Mouse (Mus musculus) c-Kit-negative CD71-positive TER-119-positive erythroid progenitor cells, embryonic 14.5 days (primary cell): Measurements from ENCODE around the gene Ctdnep1.
"Not testable (repeated sequence)": the region's sequence is repeated elsewhere in the genome, so short reads cannot be mapped to it uniquely, and the experiment has no call there.

Experiments used
- DNase-seq: peaks from one replicate; pipeline ENCODE4 v3.0.0-alpha.2; 2013; ENCODE audit warnings: low read depth, low spot score

Ctdnep1 gene

DNA sequence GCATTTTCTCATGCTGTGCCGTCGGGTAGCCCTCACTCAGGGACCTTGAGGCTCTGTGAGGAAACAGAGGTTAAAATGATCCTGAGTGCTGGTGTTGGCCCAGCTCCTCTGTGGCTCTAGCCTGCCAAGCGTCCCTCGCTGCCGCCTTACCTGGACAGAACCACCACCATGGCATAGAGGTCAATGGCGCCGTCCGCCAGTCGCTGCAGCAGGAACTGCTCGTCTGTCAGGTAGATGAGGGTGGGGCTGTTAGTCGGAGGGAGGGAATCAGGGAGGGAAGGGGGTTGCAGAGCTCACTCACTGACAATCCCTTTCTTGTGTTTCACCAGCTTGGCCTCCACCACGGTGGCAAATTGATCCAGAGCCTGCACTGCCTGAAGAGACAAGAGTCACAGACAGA lies 29.6 kb downstream of the Ctdnep1 start:
- DNase-seq, result no peak

DNA sequence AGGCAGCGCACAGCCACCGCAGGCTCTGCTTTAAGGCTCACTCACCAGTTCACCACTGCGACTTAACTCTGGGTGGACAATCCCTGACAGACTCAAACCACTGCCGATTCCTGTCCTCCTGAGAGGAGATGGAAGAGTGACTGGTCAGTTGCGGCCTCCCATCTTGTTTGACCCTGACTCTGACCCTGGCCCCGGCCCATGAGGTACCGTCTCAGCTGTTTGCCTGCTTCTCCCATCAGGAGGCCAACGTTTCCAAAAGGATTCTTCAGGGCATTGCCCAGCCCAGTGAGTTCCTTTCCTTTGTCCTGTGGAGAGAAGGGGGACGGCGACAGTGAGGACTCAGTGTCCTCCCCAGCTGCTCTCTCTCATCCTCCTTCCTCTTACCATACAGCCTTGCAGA lies 30.0 kb downstream of the Ctdnep1 start:
- no peak for DNase-seq

- DNase-seq, result no peak
Measured at GRCm38 (mm10) chr11:70012931-70013330, 32.0 kb downstream of the Ctdnep1 start.

GRCm38 (mm10) chr11:70013408-70013807 lies 32.5 kb downstream of the Ctdnep1 start:
- DNase-seq, result no peak

- DNase-seq, result no peak
Measured at GRCm38 (mm10) chr11:70014051-70014450, 33.1 kb downstream of the Ctdnep1 start.

GRCm38 (mm10) chr11:70014880-70015558 lies 34.1 kb downstream of the Ctdnep1 start, which contains the start of gene Acadvl:
TSS of gene Acadvl (minus strand) at chr11:70015411.
- DNase-seq, result peak; percentile 80

DNA sequence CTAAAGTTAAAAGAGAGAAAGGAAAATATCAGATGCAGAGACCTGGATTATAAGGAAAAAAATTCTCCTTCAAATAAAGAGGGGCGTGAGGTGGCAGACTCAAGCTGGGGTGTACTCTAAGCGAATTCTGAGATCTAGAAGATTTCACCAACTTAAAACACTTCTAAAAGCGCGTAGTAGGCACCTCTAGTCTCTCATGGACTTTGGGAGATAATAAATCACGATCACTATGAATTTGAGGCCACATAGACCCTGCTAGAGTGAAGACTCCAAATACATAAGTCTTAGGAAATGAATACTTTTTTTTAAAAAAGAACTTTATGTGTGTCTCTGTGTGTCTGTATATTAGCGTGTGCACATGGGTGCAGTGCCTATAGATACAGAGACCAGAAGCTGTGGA lies 34.7 kb downstream of the Ctdnep1 start:
- DNase-seq, result no peak

GRCm38 (mm10) chr11:70016177-70016576 lies 35.2 kb downstream of the Ctdnep1 start:
- not testable (repeated sequence) for DNase-seq

- DNase-seq, result no peak
Measured at GRCm38 (mm10) chr11:70016669-70017068, 35.7 kb downstream of the Ctdnep1 start, which contains the start of gene Dlg4. TSS of gene Dlg4 (plus strand) at chr11:70016942.

- no peak for DNase-seq
Measured at GRCm38 (mm10) chr11:70017199-70017767, 36.3 kb downstream of the Ctdnep1 start.

DNA sequence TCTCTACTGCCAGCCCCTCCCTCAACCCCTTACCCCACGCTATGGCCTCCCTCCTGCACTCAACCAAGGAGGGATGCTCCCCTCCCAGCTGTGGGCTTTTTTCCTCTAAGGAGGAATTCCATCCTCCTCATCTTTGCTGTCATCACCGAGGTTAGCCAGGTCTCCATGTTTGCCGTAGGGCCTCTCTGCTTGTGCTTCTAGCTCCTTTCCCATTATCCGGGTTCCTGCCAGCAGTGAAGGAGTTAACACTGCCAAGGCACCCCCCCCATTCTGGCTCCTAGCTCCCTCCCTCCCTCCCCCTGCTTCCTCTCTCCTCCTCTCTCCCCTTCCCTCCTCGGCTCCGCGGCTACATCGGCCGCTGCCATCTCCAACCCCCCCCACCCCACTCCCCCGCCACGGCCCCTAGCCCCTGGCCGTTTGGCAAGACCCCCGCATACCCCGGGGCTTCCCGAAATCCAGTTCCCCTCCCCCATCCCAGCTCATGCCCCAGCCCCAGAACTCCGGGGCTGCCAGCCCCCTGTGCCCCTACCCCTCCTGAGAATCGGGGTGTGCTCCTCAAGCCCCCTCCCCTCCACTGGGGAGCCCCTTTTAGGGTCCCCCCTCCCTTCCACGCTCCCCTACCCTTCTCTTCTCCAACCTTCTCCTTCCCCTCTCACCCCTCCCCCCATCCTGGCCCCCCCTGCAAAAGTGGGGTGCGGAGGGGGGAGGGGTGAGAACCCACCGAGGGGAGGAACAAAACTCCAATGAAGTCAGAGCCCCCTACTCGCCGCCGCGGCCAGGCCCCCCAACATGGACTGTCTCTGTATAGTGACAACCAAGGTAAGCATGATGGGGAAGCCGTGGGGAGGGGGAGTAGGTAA lies 37.4 kb downstream of the Ctdnep1 start:
- DNase-seq, result no peak

GRCm38 (mm10) chr11:70019495-70020021 lies 38.6 kb downstream of the Ctdnep1 start:
- no peak for DNase-seq

DNA sequence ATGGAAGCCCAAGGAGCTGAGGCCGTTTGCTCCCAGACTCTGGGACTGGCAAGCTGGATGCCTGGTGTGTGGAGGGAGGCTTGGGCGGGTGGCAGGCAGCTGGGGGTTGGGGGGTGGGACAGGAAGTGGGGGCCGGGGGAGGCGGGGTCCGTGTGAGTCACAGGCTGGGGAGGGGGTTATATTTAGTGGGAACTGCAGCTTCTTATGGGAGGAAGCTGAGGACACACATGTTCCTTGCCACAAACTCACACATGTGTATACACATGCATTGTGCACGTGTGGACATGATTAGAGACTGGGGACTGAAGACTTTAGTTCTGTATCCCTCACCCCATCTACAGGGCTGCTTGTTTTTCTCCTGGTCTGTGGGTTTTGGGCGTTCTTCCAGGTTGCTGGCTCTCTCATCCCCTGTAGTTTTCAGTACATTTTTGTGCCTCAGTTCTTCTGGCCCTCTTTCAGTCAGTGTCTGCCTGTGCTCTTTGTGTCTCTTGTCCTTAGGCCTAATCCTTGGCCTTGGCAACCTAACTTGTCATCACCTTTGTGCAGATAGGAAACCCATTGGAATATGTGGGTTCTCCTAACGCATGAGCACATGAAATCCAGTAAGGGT lies 39.2 kb downstream of the Ctdnep1 start:
- no peak for DNase-seq

DNA sequence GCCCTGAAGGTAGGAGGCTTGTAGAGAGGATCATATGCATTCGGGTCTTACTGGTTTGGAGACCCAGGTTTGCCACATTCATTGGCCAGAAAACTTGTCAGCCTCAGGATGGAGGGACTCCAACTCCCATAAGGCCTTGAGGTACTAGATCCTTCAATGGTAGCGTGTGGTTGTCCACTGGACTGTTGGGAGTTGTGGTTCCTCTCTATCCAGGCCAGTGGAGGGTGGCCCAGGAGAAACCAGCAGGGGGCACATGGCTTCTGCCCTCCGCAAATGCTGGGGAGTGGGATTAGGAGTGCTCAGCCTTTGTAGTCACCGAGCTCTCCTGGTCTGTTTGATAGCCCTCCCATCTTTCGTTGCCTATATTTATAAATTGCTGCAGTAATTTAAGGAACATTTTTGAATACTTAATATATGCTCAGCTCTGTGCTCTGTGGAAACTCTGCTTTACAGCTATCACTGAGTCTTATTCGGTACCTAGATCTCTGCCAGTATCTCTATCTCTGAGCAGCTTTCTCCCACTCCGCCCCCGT lies 39.8 kb downstream of the Ctdnep1 start:
- DNase-seq, result no peak

GRCm38 (mm10) chr11:70021264-70022132 lies 40.5 kb downstream of the Ctdnep1 start:
- peak; percentile 89 for DNase-seq

DNA sequence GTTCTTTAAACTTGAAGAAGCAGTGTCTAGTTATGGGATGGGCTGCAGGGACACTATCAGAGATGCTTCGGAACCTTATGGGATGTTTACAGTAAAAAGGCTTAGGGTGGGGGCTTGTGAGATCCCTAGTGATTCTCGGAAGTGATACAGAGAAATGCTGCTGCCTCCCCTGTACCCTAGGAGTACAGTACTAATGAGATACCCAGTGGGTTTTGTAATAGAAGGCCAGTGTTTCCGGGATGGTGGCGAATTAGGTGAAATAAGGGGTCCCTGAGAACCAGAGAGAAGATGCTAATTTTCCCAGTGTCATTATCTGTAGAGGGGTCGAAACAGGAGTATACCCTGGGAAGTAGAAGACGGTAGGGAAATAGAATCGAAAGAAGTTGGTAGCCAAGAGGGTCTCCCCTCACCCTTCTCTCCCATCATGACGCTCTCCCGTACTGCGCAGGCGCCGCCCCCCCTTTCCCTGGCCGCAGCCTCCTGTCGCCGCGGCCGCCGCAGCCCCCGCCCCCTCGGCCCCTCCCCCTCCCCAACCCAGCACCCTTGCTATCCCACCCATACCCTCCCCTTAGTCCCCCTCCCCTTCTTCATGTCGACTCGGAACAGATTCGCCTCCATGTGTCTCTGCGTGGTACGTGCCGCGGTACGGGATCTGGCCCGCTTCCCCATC lies 42.7 kb downstream of the Ctdnep1 start:
- no peak for DNase-seq

DNA sequence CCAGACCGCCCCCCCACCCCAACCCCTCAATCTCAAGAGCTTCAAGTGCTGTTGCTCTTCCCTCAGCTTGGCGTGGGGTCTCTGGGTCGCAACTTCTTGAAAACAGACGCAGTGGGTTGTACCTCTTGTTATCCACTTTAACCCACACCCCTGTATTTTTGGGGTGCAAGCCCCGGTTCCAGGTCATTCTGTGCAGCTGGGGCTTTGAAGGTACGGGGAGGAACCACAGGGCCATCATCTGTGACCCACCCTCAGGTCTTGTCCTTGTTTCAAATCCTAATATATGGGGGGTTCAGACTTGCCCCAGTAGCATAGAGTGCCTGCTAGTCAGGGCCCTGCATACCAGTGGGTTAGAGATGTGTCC lies 43.2 kb downstream of the Ctdnep1 start:
- no peak for DNase-seq

- DNase-seq, result no peak
Measured at GRCm38 (mm10) chr11:70026689-70027088, 45.7 kb downstream of the Ctdnep1 start.

GRCm38 (mm10) chr11:70027397-70027796 lies 46.4 kb downstream of the Ctdnep1 start:
- no peak for DNase-seq
